Mouse (Mus musculus): ENCODE measurements around the gene Nap1l1.
"Not testable (repeated sequence)": the region's sequence is repeated elsewhere in the genome, so short reads cannot be mapped to it uniquely, and the experiment has no call there.

Nap1l1 gene

GRCm38 (mm10) chr10:111484079-111484478, 11.1 kb downstream of the Nap1l1 start:
- no peak for DNase-seq

- DNase-seq = no peak
These were observed 15.8 kb downstream of the Nap1l1 start for GRCm38 (mm10) chr10:111488793-111489192.

- not testable (repeated sequence) for DNase-seq
These were observed 17.1 kb downstream of the Nap1l1 start for GRCm38 (mm10) chr10:111490079-111490478.

GRCm38 (mm10) chr10:111495888-111496287, 22.9 kb downstream of the Nap1l1 start:
- no peak for DNase-seq

- DNase-seq = no peak
These were observed 26.9 kb downstream of the Nap1l1 start for GRCm38 (mm10) chr10:111499892-111500291.

- DNase-seq = peak; percentile 79
These were observed 30.0 kb downstream of the Nap1l1 start for GRCm38 (mm10) chr10:111503071-111503470.

GRCm38 (mm10) chr10:111503716-111504115, 30.7 kb downstream of the Nap1l1 start:
- no peak for DNase-seq

- DNase-seq = no peak
These were observed 31.6 kb downstream of the Nap1l1 start for GRCm38 (mm10) chr10:111504606-111505005.

- DNase-seq = no peak
These were observed 32.4 kb downstream of the Nap1l1 start for GRCm38 (mm10) chr10:111505406-111505805.

- peak; percentile 88 for DNase-seq
These were observed 33.3 kb downstream of the Nap1l1 start, which contains the start of gene Phlda1 for GRCm38 (mm10) chr10:111506101-111506925. TSS of gene Phlda1 (plus strand) at chr10:111506286.

GRCm38 (mm10) chr10:111506926-111507459, 34.0 kb downstream of the Nap1l1 start:
- DNase-seq = no peak

- peak; percentile 54 for DNase-seq
These were observed 34.6 kb downstream of the Nap1l1 start for GRCm38 (mm10) chr10:111507460-111508211.

GRCm38 (mm10) chr10:111508324-111509080, 35.5 kb downstream of the Nap1l1 start:
- DNase-seq = no peak

- DNase-seq = no peak
These were observed 36.2 kb downstream of the Nap1l1 start for GRCm38 (mm10) chr10:111509103-111509784.

- DNase-seq = no peak
These were observed 37.0 kb downstream of the Nap1l1 start for GRCm38 (mm10) chr10:111509981-111510380.

GRCm38 (mm10) chr10:111510798-111511197, 37.8 kb downstream of the Nap1l1 start:
- DNase-seq = no peak

- no peak for DNase-seq
These were observed 39.1 kb downstream of the Nap1l1 start for GRCm38 (mm10) chr10:111512036-111512568.

GRCm38 (mm10) chr10:111514282-111514885, 41.4 kb downstream of the Nap1l1 start:
- DNase-seq = no peak

GRCm38 (mm10) chr10:111515071-111516010, 42.3 kb downstream of the Nap1l1 start:
- DNase-seq = no peak

GRCm38 (mm10) chr10:111516172-111516588, 43.2 kb downstream of the Nap1l1 start:
- no peak for DNase-seq
